Mouse (Mus musculus): ENCODE data around the gene Gm2696.
A peak's percentile ranks its signal among the peaks of the same experiment; 100 is the strongest.

Gm2696 gene

GRCm38 (mm10) chr10:77847538-77847937, 33.1 kb downstream of the Gm2696 start:
- no peak for DNase-seq

- no peak for DNase-seq
Measured at GRCm38 (mm10) chr10:77852559-77852958, 38.1 kb downstream of the Gm2696 start, which contains the start of gene Gm10318. Gm10318 (plus strand) TSS chr10:77852859.

GRCm38 (mm10) chr10:77861675-77862074, 47.2 kb downstream of the Gm2696 start, which contains the start of gene Gm3285:
Gm3285 (plus strand) TSS chr10:77861975.
- no peak for DNase-seq

GRCm38 (mm10) chr10:77864067-77864761, 49.7 kb downstream of the Gm2696 start:
- peak; percentile 81 to 83 for DNase-seq

- DNase-seq, result no peak
Measured at GRCm38 (mm10) chr10:77864762-77865143, 50.3 kb downstream of the Gm2696 start.

- DNase-seq, result no peak
Measured at GRCm38 (mm10) chr10:77867546-77867945, 53.1 kb downstream of the Gm2696 start.

GRCm38 (mm10) chr10:77869651-77870050, 55.2 kb downstream of the Gm2696 start:
- no peak for DNase-seq

- peak; percentile 21 to 31 for DNase-seq
Measured at GRCm38 (mm10) chr10:77878985-77879384, 64.5 kb downstream of the Gm2696 start.

GRCm38 (mm10) chr10:77880305-77880704, 65.8 kb downstream of the Gm2696 start:
- DNase-seq, result no peak

- DNase-seq, result no peak
Measured at GRCm38 (mm10) chr10:77882553-77882952, 68.1 kb downstream of the Gm2696 start.
